Mouse (Mus musculus): Measurements from ENCODE around the gene Ccdc8.
A peak's percentile ranks its signal among the peaks of the same experiment; 100 is the strongest.

Ccdc8 gene

GRCm38 (mm10) chr7:16974018-16974417 is 18.5 kb upstream of the Ccdc8 start:
- no peak for DNase-seq (ENCODE audit: low read depth, low spot score)

GRCm38 (mm10) chr7:16976298-16976697 is 16.2 kb upstream of the Ccdc8 start:
- DNase-seq (ENCODE audit: low read depth, low spot score): no peak

GRCm38 (mm10) chr7:16978173-16978572 is 14.3 kb upstream of the Ccdc8 start:
- no peak for DNase-seq (ENCODE audit: low read depth, low spot score)

- DNase-seq (ENCODE audit: low read depth, low spot score): no peak
These were observed 13.9 kb upstream of the Ccdc8 start for GRCm38 (mm10) chr7:16978593-16978992.

- DNase-seq (ENCODE audit: low read depth, low spot score): peak; percentile 56
These were observed 12.2 kb upstream of the Ccdc8 start for GRCm38 (mm10) chr7:16980348-16980747.

GRCm38 (mm10) chr7:16982859-16983568 is 9.5 kb upstream of the Ccdc8 start, which contains the start of gene Gm42372:
Gene Gm42372 (plus strand): TSS chr7:16983086.
- DNase-seq (ENCODE audit: low read depth, low spot score): peak; percentile 81

- DNase-seq (ENCODE audit: low read depth, low spot score): no peak
These were observed 4.9 kb upstream of the Ccdc8 start for GRCm38 (mm10) chr7:16987541-16988149.

GRCm38 (mm10) chr7:16988405-16988804 is 4.1 kb upstream of the Ccdc8 start:
- no peak for DNase-seq (ENCODE audit: low read depth, low spot score)

- peak; percentile 57 for DNase-seq (ENCODE audit: low read depth, low spot score)
These were observed 2.3 kb upstream of the Ccdc8 start for GRCm38 (mm10) chr7:16990006-16990744.

- DNase-seq (ENCODE audit: low read depth, low spot score): peak; percentile 27
These were observed 642 bp upstream of the Ccdc8 start for GRCm38 (mm10) chr7:16991681-16992450.

- peak; percentile 78 for DNase-seq (ENCODE audit: low read depth, low spot score)
These were observed 1.3 kb downstream of the Ccdc8 start for GRCm38 (mm10) chr7:16993651-16994399.

- DNase-seq (ENCODE audit: low read depth, low spot score): peak; percentile 23
These were observed 1.9 kb downstream of the Ccdc8 start for GRCm38 (mm10) chr7:16994400-16994799.

GRCm38 (mm10) chr7:16995345-16995744 is 2.8 kb downstream of the Ccdc8 start:
- DNase-seq (ENCODE audit: low read depth, low spot score): no peak

GRCm38 (mm10) chr7:16999233-16999632 is 6.7 kb downstream of the Ccdc8 start:
- no peak for DNase-seq (ENCODE audit: low read depth, low spot score)

GRCm38 (mm10) chr7:16999650-17000049 is 7.1 kb downstream of the Ccdc8 start:
- DNase-seq (ENCODE audit: low read depth, low spot score): peak; percentile 85

- peak; percentile 88 for DNase-seq (ENCODE audit: low read depth, low spot score)
These were observed 10.1 kb downstream of the Ccdc8 start for GRCm38 (mm10) chr7:17002375-17003195.

GRCm38 (mm10) chr7:17003230-17003960 is 10.9 kb downstream of the Ccdc8 start:
- no peak for DNase-seq (ENCODE audit: low read depth, low spot score)

- no peak for DNase-seq (ENCODE audit: low read depth, low spot score)
These were observed 12.2 kb downstream of the Ccdc8 start for GRCm38 (mm10) chr7:17004716-17005115.

- no peak for DNase-seq (ENCODE audit: low read depth, low spot score)
These were observed 14.8 kb downstream of the Ccdc8 start for GRCm38 (mm10) chr7:17007300-17007699.

Measured in ZHBTc4 (cell line).